Mouse (Mus musculus): ENCODE results near the gene Vamp2. TPM values are rescaled to one million over a fixed set of nuclear protein-coding genes. Genes with fewer than 3 reads are reported as not detected.

The Vamp2 gene
- polyA plus RNA-seq, 1 experiment from 2014 or later, result 64.2 TPM

GRCm38 (mm10) chr11:69062194-69062760 lies 26.0 kb upstream of the Vamp2 start:
- Histone ChIP-seq H3K4me2 (ENCODE audit: low read depth, severe bottlenecking) (peak overlapping the region; percentile 96; the same call in 1 of the 2 replicates), H3K9ac (ENCODE audit: low read length) (no peak overlapping the region), H3K27ac (replicated peaks; ENCODE audit: low read depth, low read length) (no peak overlapping the region), H3K9me3 (ENCODE audit: control insufficient read depth, low read length) (no peaks in the 10 kb centered on the region), H3K36me3 (ENCODE audit: control insufficient read depth, insufficient read depth, low read length) (no peaks in the 10 kb centered on the region), H3K4me1 (ENCODE audit: control insufficient read depth, insufficient read depth, low read length) (peaks cover 33% of the 10 kb centered on the region), H3K27me3 (ENCODE audit: control insufficient read depth, insufficient read depth, low read length) (no peaks in the 10 kb centered on the region), H3K4me3 (ENCODE audit: low read depth, low read length) (peak overlapping the region; percentile 28)
- no peak for ATAC-seq (ENCODE audit: insufficient number of reproducible peaks, low FRiP score, low TSS enrichment, low read depth)
- WGBS, result under 1% methylated on average over 17 of the region's 17 CpGs
- peak; percentile 85 for DNase-seq (ENCODE audit: low spot score)

GRCm38 (mm10) chr11:69062761-69063224 lies 25.5 kb upstream of the Vamp2 start:
- Histone ChIP-seq H3K27ac (replicated peaks; ENCODE audit: low read depth, low read length) (no peak overlapping the region; the same call in 1 of the 2 replicates), H3K4me3 (ENCODE audit: low read depth, low read length) (peak overlapping the region; percentile 72), H3K36me3 (ENCODE audit: control insufficient read depth, insufficient read depth, low read length) (no peaks in the 10 kb centered on the region), H3K4me1 (ENCODE audit: control insufficient read depth, insufficient read depth, low read length) (peaks cover 33% of the 10 kb centered on the region), H3K9me3 (ENCODE audit: control insufficient read depth, low read length) (no peaks in the 10 kb centered on the region), H3K27me3 (ENCODE audit: control insufficient read depth, insufficient read depth, low read length) (no peaks in the 10 kb centered on the region), H3K4me2 (ENCODE audit: low read depth, severe bottlenecking) (peak overlapping the region; percentile 68), H3K9ac (ENCODE audit: low read length) (no peak overlapping the region)
- peak; percentile 99 for DNase-seq (ENCODE audit: low spot score)
- ATAC-seq (ENCODE audit: insufficient number of reproducible peaks, low FRiP score, low TSS enrichment, low read depth), result peak; percentile 65
- WGBS, result under 1% methylated on average over 19 of the region's 19 CpGs

GRCm38 (mm10) chr11:69063413-69064201 lies 24.7 kb upstream of the Vamp2 start:
- DNase-seq (ENCODE audit: low spot score), result peak; percentile 97
- Histone ChIP-seq H3K36me3 (ENCODE audit: control insufficient read depth, insufficient read depth, low read length) (no peaks in the 10 kb centered on the region), H3K9me3 (ENCODE audit: control insufficient read depth, low read length) (no peaks in the 10 kb centered on the region), H3K4me2 (ENCODE audit: low read depth, severe bottlenecking) (peak overlapping the region; percentile 68), H3K9ac (ENCODE audit: low read length) (peak overlapping the region; percentile 67), H3K4me3 (ENCODE audit: low read depth, low read length) (peak overlapping the region; percentile 72), H3K27ac (replicated peaks; ENCODE audit: low read depth, low read length) (peak overlapping the region; percentile 65), H3K27me3 (ENCODE audit: control insufficient read depth, insufficient read depth, low read length) (no peaks in the 10 kb centered on the region), H3K4me1 (ENCODE audit: control insufficient read depth, insufficient read depth, low read length) (peaks cover 30% of the 10 kb centered on the region)
- under 1% methylated on average over 31 of the region's 31 CpGs for WGBS
- no peak for ATAC-seq (ENCODE audit: insufficient number of reproducible peaks, low FRiP score, low TSS enrichment, low read depth)

- peak overlapping the region; percentile 72 for H3K4me3 ChIP-seq (ENCODE audit: low read depth, low read length)
- H3K4me2 ChIP-seq (ENCODE audit: low read depth, severe bottlenecking), result peak overlapping the region; percentile 68
- DNase-seq (ENCODE audit: low spot score) (no peak), ATAC-seq (ENCODE audit: insufficient number of reproducible peaks, low FRiP score, low TSS enrichment, low read depth) (no peak)
- no peak overlapping the region; the same call in 1 of the 2 replicates for H3K27ac ChIP-seq (replicated peaks; ENCODE audit: low read depth, low read length)
- no peaks in the 10 kb centered on the region for H3K9me3 ChIP-seq (ENCODE audit: control insufficient read depth, low read length)
- WGBS, result 51% methylated on average over 9 of the region's 9 CpGs
- H3K27me3 ChIP-seq (ENCODE audit: control insufficient read depth, insufficient read depth, low read length), result no peaks in the 10 kb centered on the region
- H3K4me1 ChIP-seq (ENCODE audit: control insufficient read depth, insufficient read depth, low read length), result peaks cover 25% of the 10 kb centered on the region
- no peaks in the 10 kb centered on the region for H3K36me3 ChIP-seq (ENCODE audit: control insufficient read depth, insufficient read depth, low read length)
- no peak overlapping the region for H3K9ac ChIP-seq (ENCODE audit: low read length)
Measured at GRCm38 (mm10) chr11:69064259-69065133, 23.8 kb upstream of the Vamp2 start.

GRCm38 (mm10) chr11:69065394-69065925 lies 22.8 kb upstream of the Vamp2 start:
- Histone ChIP-seq H3K36me3 (ENCODE audit: control insufficient read depth, insufficient read depth, low read length) (no peaks in the 10 kb centered on the region), H3K4me1 (ENCODE audit: control insufficient read depth, insufficient read depth, low read length) (peaks cover 23% of the 10 kb centered on the region), H3K9ac (ENCODE audit: low read length) (no peak overlapping the region), H3K4me2 (ENCODE audit: low read depth, severe bottlenecking) (no peak overlapping the region), H3K27me3 (ENCODE audit: control insufficient read depth, insufficient read depth, low read length) (no peaks in the 10 kb centered on the region), H3K27ac (replicated peaks; ENCODE audit: low read depth, low read length) (no peak overlapping the region), H3K9me3 (ENCODE audit: control insufficient read depth, low read length) (no peaks in the 10 kb centered on the region), H3K4me3 (ENCODE audit: low read depth, low read length) (peak overlapping the region; percentile 35; the same call in 1 of the 2 replicates)
- DNase-seq (ENCODE audit: low spot score) (no peak), ATAC-seq (ENCODE audit: insufficient number of reproducible peaks, low FRiP score, low TSS enrichment, low read depth) (no peak)
- 54% methylated on average over 3 of the region's 3 CpGs for WGBS

GRCm38 (mm10) chr11:69066163-69066861 lies 22.0 kb upstream of the Vamp2 start:
- DNase-seq (ENCODE audit: low spot score) (peak; percentile 39), ATAC-seq (ENCODE audit: insufficient number of reproducible peaks, low FRiP score, low TSS enrichment, low read depth) (no peak)
- no peaks in the 10 kb centered on the region for H3K27me3 ChIP-seq (ENCODE audit: control insufficient read depth, insufficient read depth, low read length)
- peak overlapping the region; percentile 86 for H3K4me2 ChIP-seq (ENCODE audit: low read depth, severe bottlenecking)
- WGBS, result 1% methylated on average over 29 of the region's 29 CpGs
- H3K4me1 ChIP-seq (ENCODE audit: control insufficient read depth, insufficient read depth, low read length), result peaks cover 19% of the 10 kb centered on the region
- peak overlapping the region; percentile 45 for H3K9ac ChIP-seq (ENCODE audit: low read length)
- no peaks in the 10 kb centered on the region for H3K36me3 ChIP-seq (ENCODE audit: control insufficient read depth, insufficient read depth, low read length)
- no peaks in the 10 kb centered on the region for H3K9me3 ChIP-seq (ENCODE audit: control insufficient read depth, low read length)
- H3K27ac ChIP-seq (replicated peaks; ENCODE audit: low read depth, low read length), result no peak overlapping the region
- peak overlapping the region; percentile 35 for H3K4me3 ChIP-seq (ENCODE audit: low read depth, low read length)

- WGBS, result 8% methylated on average over 8 of the region's 8 CpGs
- H3K4me1 ChIP-seq (ENCODE audit: control insufficient read depth, insufficient read depth, low read length), result peaks cover 20% of the 10 kb centered on the region
- H3K36me3 ChIP-seq (ENCODE audit: control insufficient read depth, insufficient read depth, low read length), result no peaks in the 10 kb centered on the region
- no peaks in the 10 kb centered on the region for H3K27me3 ChIP-seq (ENCODE audit: control insufficient read depth, insufficient read depth, low read length)
- DNase-seq (ENCODE audit: low spot score), result peak; percentile 94
- H3K4me3 ChIP-seq (ENCODE audit: low read depth, low read length), result peak overlapping the region; percentile 35
- H3K27ac ChIP-seq (replicated peaks; ENCODE audit: low read depth, low read length), result no peak overlapping the region
- peak overlapping the region; percentile 86 for H3K4me2 ChIP-seq (ENCODE audit: low read depth, severe bottlenecking)
- no peaks in the 10 kb centered on the region for H3K9me3 ChIP-seq (ENCODE audit: control insufficient read depth, low read length)
- H3K9ac ChIP-seq (ENCODE audit: low read length), result no peak overlapping the region
- ATAC-seq (ENCODE audit: insufficient number of reproducible peaks, low FRiP score, low TSS enrichment, low read depth), result no peak
Measured at GRCm38 (mm10) chr11:69066956-69067355, 21.3 kb upstream of the Vamp2 start.

All from limb, embryonic 11.5 days (tissue).